Mouse (Mus musculus) C2C12 (cell line): ENCODE results near the gene Gm21974.

Source experiments
- CEBPB ChIP-seq: IDR thresholded peaks from one replicate; pipeline ENCODE4 v1.6.1; 2011; ENCODE audit warnings: low read depth, mild to moderate bottlenecking, control low read depth, moderate library complexity
- CTCF ChIP-seq: IDR thresholded peaks from one replicate; pipeline ENCODE4 v1.5.1; 2011; ENCODE audit not compliant: control insufficient read depth, insufficient read depth, insufficient read length
- MAX ChIP-seq: IDR thresholded peaks from one replicate; pipeline ENCODE4 v1.6.1; 2011; ENCODE audit warnings: mild to moderate bottlenecking, control low read depth
- USF1 ChIP-seq: IDR thresholded peaks from one replicate; pipeline ENCODE4 v1.6.1; 2011; ENCODE audit warnings: low read depth, mild to moderate bottlenecking, control low read depth, moderate library complexity

GRCm38 (mm10) chr7:127934075-127934474, 38.8 kb upstream of the Gm21974 start:
- no peak for TF ChIP-seq USF1
- TF ChIP-seq CTCF, result no peak
- TF ChIP-seq CEBPB, result no peak
- TF ChIP-seq MAX, result no peak
